Comparison of ENCODE assay signal across 11 mouse cellular contexts in the genomic region with DNA sequence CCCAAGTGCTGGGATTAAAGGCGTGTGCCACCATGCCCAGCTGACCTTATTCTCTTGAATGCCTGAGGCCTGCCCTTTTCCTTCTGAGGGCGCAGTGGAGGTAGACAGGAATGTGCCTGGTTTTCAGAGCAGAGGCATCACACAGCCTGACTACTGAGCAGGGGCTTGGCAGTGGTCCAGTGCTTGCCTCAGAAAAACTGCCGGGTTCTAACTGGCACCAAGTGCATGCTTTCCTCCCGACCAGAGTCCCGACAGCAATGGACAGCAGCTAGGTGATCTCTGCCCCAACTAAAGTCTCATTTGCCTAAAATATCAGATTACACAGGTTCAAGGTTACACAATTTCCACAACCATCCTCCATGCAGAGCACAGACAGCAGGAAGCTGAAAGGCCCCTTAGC. TPM values are rescaled to one million over a fixed set of nuclear protein-coding genes. Genes with fewer than 3 reads are reported as not detected.
A peak's percentile ranks its signal among the peaks of the same experiment; 100 is the strongest.
DNase-seq lines count a peak whose midpoint lies in the region; TF ChIP-seq lines count a peak whose summit lies in the region.
"Had no signal": no experiment of that assay in that cellular context is flagged by ENCODE, and none has a peak within 500 bp of the region (broad histone marks: within the 10 kb centered on the region; RNA-seq: fewer than 3 reads in every experiment).

No protein-coding gene starts in this region.

- WGBS in forebrain, embryonic 10.5 days, result 83% methylated on average over 5 of the region's 5 CpGs

- peaks cover 45% of the 10 kb centered on the region for H3K36me3 ChIP-seq in forebrain, embryonic 10.5 days (replicated peaks)

- no peaks in the 10 kb centered on the region for H3K4me1 ChIP-seq in forebrain, embryonic 10.5 days

- H3K27ac ChIP-seq in layer of hippocampus, adult 2 months, result no peak overlapping the region; the same call in 1 of the 2 replicates
- no peak overlapping the region for H3K27ac ChIP-seq in forebrain, embryonic 10.5 days

- H3K9me3 ChIP-seq in forebrain, embryonic 10.5 days, result no peaks in the 10 kb centered on the region

- H3K4me3 ChIP-seq in layer of hippocampus, adult 2 months, result no peak overlapping the region
- H3K4me3 ChIP-seq in forebrain, embryonic 10.5 days, result no peak overlapping the region

- DNase-seq in cerebellum, postnatal 14 days, result peak; percentile 56 to 68
- no peak for DNase-seq in cerebellum, adult 11-12 months
- peak; percentile 32 for DNase-seq in ovary, adult 18-20 months (ENCODE audit: low spot score)
- DNase-seq in ovary, postnatal 10 days (ENCODE audit: low spot score), result no peak
- peak; percentile 41 to 50 for DNase-seq in layer of hippocampus, adult 2 months (ENCODE audit: low spot score in 2 of 2)
- DNase-seq in right cerebral cortex, postnatal 4 days, result peak; percentile 58
- no peak for DNase-seq in forebrain, embryonic 10.5 days (ENCODE audit: extremely low spot score, low spot score)
- no peak for DNase-seq in lung, postnatal 10 days
- DNase-seq: lung, postnatal 36 days; thymus, postnatal 36 days had no signal

- no peak for TF ChIP-seq CTCF in layer of hippocampus, adult 2 months (conservative IDR thresholded peaks at IDR 0.05)

- H3K27me3 ChIP-seq in forebrain, embryonic 10.5 days (ENCODE audit: poor library complexity, severe bottlenecking), result no peaks in the 10 kb centered on the region
- H3K27me3 ChIP-seq: CH12.LX had no signal

RNA-seq across cellular contexts. Expression of a gene that starts 8.7 kb away (rescaled TPM):
- total RNA-seq in layer of hippocampus, adult 2 months (2021), result 10 to 100 TPM; 51.5 to 53.6 TPM
- 186 and 195 TPM in 2 replicates for polyA plus RNA-seq in forebrain, embryonic 10.5 days (2016; fragmentation: Nextera tagmentation; extraction: Ambion mirVana)

RNA-seq across cellular contexts. Expression of a gene that starts 8.7 kb away (rescaled TPM):
- total RNA-seq in layer of hippocampus, adult 2 months (2021), result 10 to 100 TPM; 90.8 to 96.6 TPM
- polyA plus RNA-seq in forebrain, embryonic 10.5 days (2016; fragmentation: Nextera tagmentation; extraction: Ambion mirVana), result 33.4 and 36.2 TPM in 2 replicates

RNA-seq across cellular contexts. Expression of a gene that starts 8.7 kb away (rescaled TPM):
- 100 to 1,000 TPM; 171 to 176 TPM for total RNA-seq in layer of hippocampus, adult 2 months (2021)
- polyA plus RNA-seq in forebrain, embryonic 10.5 days (2016; fragmentation: Nextera tagmentation; extraction: Ambion mirVana), result 57.4 and 63.4 TPM in 2 replicates

RNA-seq across cellular contexts. Expression of a gene that starts 33.2 kb away (rescaled TPM):
- 10 to 100 TPM; 31.6 to 32.9 TPM for total RNA-seq in layer of hippocampus, adult 2 months (2021)
- 117 and 120 TPM in 2 replicates for polyA plus RNA-seq in forebrain, embryonic 10.5 days (2016; fragmentation: Nextera tagmentation; extraction: Ambion mirVana)

RNA-seq across cellular contexts. Expression of a gene that starts 33.2 kb away (rescaled TPM):
- 10 to 100 TPM; 12.5 to 13.3 TPM for total RNA-seq in layer of hippocampus, adult 2 months (2021)
- polyA plus RNA-seq in forebrain, embryonic 10.5 days (2016; fragmentation: Nextera tagmentation; extraction: Ambion mirVana), result 13.6 and 14.7 TPM in 2 replicates

Comparison
In these comparisons a context has a peak if more than half of its experiments do, and no peak if none do; other contexts are left out.
1. DNase-seq: peak in cerebellum, postnatal 14 days (2 of 2), ovary, adult 18-20 months (single experiment), layer of hippocampus, adult 2 months (2 of 2) and right cerebral cortex, postnatal 4 days (single experiment); none in cerebellum, adult 11-12 months (single experiment), ovary, postnatal 10 days (single experiment), forebrain, embryonic 10.5 days (single experiment) and lung, postnatal 10 days (single experiment).